Mouse (Mus musculus): Measurements from ENCODE around the gene Dhrs9. TPM values are rescaled to one million over a fixed set of nuclear protein-coding genes. Genes with fewer than 3 reads are reported as not detected.

Dhrs9 gene
- polyA plus RNA-seq, 1 experiment from 2014 or later: 1.5 TPM

DNA sequence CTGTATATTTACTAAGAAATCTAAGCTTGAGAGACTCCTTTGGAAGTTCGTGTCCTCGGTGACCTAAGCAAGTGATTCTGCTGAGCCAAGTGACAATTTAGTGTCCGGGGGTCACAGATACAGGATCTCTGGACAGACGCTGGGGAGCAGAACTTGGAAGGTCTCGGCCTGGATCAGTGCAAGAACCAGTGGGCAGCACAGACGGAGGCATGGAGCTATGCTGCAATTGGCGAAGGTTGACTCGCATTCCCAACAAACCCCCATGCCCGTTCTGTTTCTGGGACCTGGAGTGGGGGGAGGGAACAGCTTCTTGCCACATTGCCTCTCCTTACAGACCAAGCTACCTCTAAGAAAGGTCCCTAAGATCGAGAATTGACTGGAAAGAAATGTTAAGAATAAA is 46.9 kb downstream of the Dhrs9 start:
- H3K4me1 ChIP-seq: no peaks in the 10 kb centered on the region
- H3K27me3 ChIP-seq (replicated peaks): no peaks in the 10 kb centered on the region
- H3K9ac ChIP-seq: no peak overlapping the region
- no peak overlapping the region for H3K27ac ChIP-seq
- no peak overlapping the region for H3K4me3 ChIP-seq (replicated peaks)
- no peak overlapping the region for H3K4me2 ChIP-seq
- no peaks in the 10 kb centered on the region for H3K36me3 ChIP-seq
- 84% methylated on average over 10 of the region's 10 CpGs for WGBS
- no peak for ATAC-seq (ENCODE audit: insufficient read depth, low FRiP score, low read depth)
- no peaks in the 10 kb centered on the region for H3K9me3 ChIP-seq

DNA sequence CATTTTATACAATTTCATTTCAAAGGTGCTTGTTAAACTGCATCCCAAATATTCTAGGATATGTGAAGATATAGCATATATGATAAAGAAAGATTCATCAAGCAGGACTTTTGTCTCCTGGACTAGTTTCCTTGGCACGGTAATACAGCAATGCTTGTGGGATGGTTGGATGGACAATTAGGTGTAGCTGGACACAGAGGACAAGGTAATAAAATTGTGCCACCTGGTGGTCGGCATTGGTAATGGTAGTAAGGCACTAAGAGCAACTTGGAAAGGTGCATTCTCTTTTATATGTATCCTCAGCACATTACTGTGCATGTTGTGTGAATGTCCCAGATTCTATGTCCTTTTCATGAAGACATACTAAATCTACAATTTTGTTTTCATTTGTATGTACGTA is 47.9 kb downstream of the Dhrs9 start:
- Histone ChIP-seq H3K27ac (no peak overlapping the region), H3K27me3 (replicated peaks) (no peaks in the 10 kb centered on the region), H3K9ac (no peak overlapping the region), H3K4me3 (replicated peaks) (no peak overlapping the region), H3K9me3 (no peaks in the 10 kb centered on the region), H3K4me1 (no peaks in the 10 kb centered on the region), H3K4me2 (no peak overlapping the region), H3K36me3 (no peaks in the 10 kb centered on the region)
- 30% methylated on average over 3 of the region's 3 CpGs for WGBS
- ATAC-seq (ENCODE audit: insufficient read depth, low FRiP score, low read depth): 0 out of 2 replicates have a peak, but pooled peaks have one; percentile 43

DNA sequence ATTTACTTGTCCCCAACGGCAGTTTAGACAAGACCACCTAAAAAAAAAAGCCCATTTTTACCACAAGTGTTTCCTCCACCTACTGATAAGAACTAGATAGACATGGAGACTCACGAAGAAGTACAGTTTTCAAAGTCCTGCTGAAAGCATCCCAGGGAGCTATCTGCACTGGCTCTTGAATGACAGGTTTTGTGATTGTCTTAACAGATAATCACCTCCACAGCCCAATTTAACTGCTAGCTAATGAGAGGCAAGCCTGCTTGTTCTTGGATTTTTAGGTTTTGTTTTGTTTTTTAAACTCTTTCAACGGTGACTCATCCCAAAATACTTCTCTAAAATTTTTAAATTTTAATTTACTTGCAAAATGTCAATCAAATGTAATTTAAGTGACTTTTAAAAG is 61.4 kb downstream of the Dhrs9 start:
- no peaks in the 10 kb centered on the region for H3K27me3 ChIP-seq (replicated peaks)
- H3K27ac ChIP-seq: no peak overlapping the region
- no peak overlapping the region for H3K4me3 ChIP-seq (replicated peaks)
- H3K9ac ChIP-seq: no peak overlapping the region
- no peak for ATAC-seq (ENCODE audit: insufficient read depth, low FRiP score, low read depth)
- H3K9me3 ChIP-seq: no peaks in the 10 kb centered on the region
- H3K4me1 ChIP-seq: no peaks in the 10 kb centered on the region
- no peaks in the 10 kb centered on the region for H3K36me3 ChIP-seq
- no peak overlapping the region for H3K4me2 ChIP-seq
- 52% methylated on average over 3 of the region's 3 CpGs for WGBS

DNA sequence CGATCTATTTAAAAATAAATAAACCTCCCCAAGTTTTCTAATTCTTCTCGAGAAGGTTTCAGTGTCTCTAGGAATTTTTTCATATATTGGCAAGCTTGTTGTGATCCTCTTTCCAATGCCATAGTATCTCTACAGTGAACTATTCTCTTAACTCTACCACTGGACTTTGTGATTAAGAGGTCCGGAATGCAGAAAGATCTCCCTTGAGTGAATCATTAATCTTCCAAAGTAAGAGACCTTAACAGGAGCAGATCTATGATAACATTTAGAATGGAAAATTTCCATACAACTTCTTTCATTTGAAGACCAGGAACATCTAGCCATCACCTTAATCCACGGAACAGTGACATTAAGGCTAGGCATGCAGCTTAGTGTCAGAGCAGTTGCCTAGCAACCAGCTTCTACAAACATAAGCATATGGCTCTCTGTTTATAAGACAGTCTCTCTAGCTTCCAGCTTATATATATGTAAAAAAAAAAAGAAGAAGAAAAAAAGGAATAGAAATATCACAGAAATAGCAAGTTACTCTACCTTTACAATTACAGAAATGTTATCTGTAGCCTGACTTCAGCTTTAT is 65.7 kb downstream of the Dhrs9 start:
- no peak for ATAC-seq (ENCODE audit: insufficient read depth, low FRiP score, low read depth)
- no peak overlapping the region for H3K9ac ChIP-seq
- H3K9me3 ChIP-seq: no peaks in the 10 kb centered on the region
- H3K4me2 ChIP-seq: no peak overlapping the region
- 45% methylated on average over 4 of the region's 4 CpGs for WGBS
- no peak overlapping the region for H3K27ac ChIP-seq
- no peaks in the 10 kb centered on the region for H3K4me1 ChIP-seq
- no peak overlapping the region for H3K4me3 ChIP-seq (replicated peaks)
- no peaks in the 10 kb centered on the region for H3K27me3 ChIP-seq (replicated peaks)
- no peaks in the 10 kb centered on the region for H3K36me3 ChIP-seq

DNA sequence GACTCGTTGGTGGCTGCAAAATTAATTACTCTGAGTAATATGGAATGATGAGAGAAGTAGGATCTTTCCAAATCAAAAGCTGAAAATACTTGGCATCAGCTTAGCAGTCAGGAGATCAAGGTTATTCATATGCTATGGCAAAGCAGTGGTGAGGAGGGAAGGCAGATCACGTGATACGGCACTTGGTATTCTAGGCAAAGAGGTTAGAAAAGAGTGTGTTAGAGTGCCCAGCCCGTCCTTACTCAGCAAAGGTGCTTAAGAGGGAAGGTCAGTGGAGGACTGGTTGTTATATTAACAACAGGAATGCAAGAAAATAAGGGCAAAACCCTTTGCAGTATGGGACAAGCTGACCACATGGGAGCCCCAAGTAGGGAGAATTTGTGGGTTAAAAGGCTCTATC is 68.3 kb downstream of the Dhrs9 start:
- H3K27ac ChIP-seq: no peak overlapping the region
- H3K36me3 ChIP-seq: no peaks in the 10 kb centered on the region
- H3K4me3 ChIP-seq (replicated peaks): no peak overlapping the region
- WGBS: 78% methylated on average over 4 of the region's 4 CpGs
- H3K4me1 ChIP-seq: no peaks in the 10 kb centered on the region
- H3K27me3 ChIP-seq (replicated peaks): no peaks in the 10 kb centered on the region
- no peak for ATAC-seq (ENCODE audit: insufficient read depth, low FRiP score, low read depth)
- H3K9me3 ChIP-seq: no peaks in the 10 kb centered on the region
- H3K4me2 ChIP-seq: no peak overlapping the region
- H3K9ac ChIP-seq: no peak overlapping the region

DNA sequence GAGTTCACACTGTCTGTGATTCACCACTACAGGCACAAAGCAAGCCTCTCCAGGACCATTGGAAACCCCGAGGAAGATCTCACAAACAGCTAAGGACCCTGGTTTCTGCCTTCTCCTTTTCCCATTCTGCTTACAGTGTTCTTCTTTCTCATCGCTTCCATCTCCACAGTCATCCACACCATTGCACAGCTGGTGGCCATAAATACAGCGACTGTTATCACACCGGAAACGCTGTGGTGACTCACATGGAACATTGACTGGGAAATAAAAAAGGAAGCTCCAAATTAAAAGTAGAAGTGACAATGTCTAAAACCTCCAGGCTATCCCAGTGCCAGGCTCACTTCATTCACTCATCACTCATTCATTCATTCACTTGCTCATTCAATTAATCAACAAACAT is 70.9 kb downstream of the Dhrs9 start:
- Histone ChIP-seq H3K27me3 (replicated peaks) (no peaks in the 10 kb centered on the region), H3K9me3 (no peaks in the 10 kb centered on the region)

More for the DNA sequence above, 70.9 kb downstream of the Dhrs9 start:
- H3K4me3 ChIP-seq (replicated peaks): no peak overlapping the region
- H3K27ac ChIP-seq: no peak overlapping the region
- no peak overlapping the region for H3K9ac ChIP-seq
- no peaks in the 10 kb centered on the region for H3K36me3 ChIP-seq
- no peak for ATAC-seq (ENCODE audit: insufficient read depth, low FRiP score, low read depth)
- H3K4me2 ChIP-seq: no peak overlapping the region
- no peaks in the 10 kb centered on the region for H3K4me1 ChIP-seq
- WGBS: 87% methylated on average over 5 of the region's 5 CpGs

Other genes starting within 250 kb of the Dhrs9 start
- gene Nostrin, start 244.6 kb upstream of the Dhrs9 start, polyA plus RNA-seq (2015; fragmentation: Nextera tagmentation; extraction: Ambion mirVana): 10.6 and 11.9 TPM in 2 replicates
- 140 and 150 TPM in 2 replicates for gene Spc25, start 174.3 kb upstream of the Dhrs9 start, polyA plus RNA-seq (2015; fragmentation: Nextera tagmentation; extraction: Ambion mirVana)
- gene G6pc2, start 169.4 kb upstream of the Dhrs9 start, polyA plus RNA-seq (2015; fragmentation: Nextera tagmentation; extraction: Ambion mirVana): 1.3 and 1.4 TPM in 2 replicates
- 0.48 and 1.0 TPM in 2 replicates for gene Abcb11, start 37.8 kb upstream of the Dhrs9 start, polyA plus RNA-seq (2015; fragmentation: Nextera tagmentation; extraction: Ambion mirVana)
- gene Lrp2, start 205.6 kb downstream of the Dhrs9 start, polyA plus RNA-seq (2015; fragmentation: Nextera tagmentation; extraction: Ambion mirVana): 0.78 and 1.1 TPM in 2 replicates

All from stomach, embryonic 15.5 days (tissue).